Mouse (Mus musculus): ENCODE measurements around the gene Smurf2. TPM values are rescaled to one million over a fixed set of nuclear protein-coding genes. Genes with fewer than 3 reads are reported as not detected.

The Smurf2 gene
- polyA plus RNA-seq, 1 experiment from 2014 or later: 4.8 TPM

DNA sequence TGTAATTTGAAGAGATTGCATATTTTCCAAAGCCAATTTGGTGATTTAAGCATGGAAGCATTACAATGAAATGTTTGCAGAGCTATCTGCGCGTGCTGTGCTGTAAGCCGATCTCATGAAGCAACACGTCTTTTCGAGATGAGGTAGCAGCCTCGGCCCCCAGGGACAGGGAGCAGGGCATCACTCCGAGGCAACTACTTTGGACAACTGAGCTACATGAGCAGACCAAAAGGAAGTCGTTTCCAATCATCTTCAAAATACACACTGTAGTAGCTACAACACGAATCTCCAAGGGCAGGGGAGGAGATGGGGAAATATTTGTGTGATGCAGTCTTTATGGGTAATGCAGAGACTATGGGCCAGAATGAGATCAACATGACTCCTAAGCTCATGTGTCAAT is 9.9 kb upstream of the Smurf2 start:
- no peaks in the 10 kb centered on the region for H3K4me1 ChIP-seq (ENCODE audit: insufficient read depth)
- ATAC-seq (no peak), DNase-seq (no peak)
- no peak overlapping the region for H3K4me2 ChIP-seq (ENCODE audit: low read depth, low read length)
- no peak overlapping the region for H3K9ac ChIP-seq (replicated peaks)
- H3K27me3 ChIP-seq (ENCODE audit: insufficient read depth, low read length): no peaks in the 10 kb centered on the region
- TF ChIP-seq CTCF (IDR thresholded peaks at IDR 0.05; ENCODE audit: low read depth) (no peak), EP300 (IDR thresholded peaks at IDR 0.05; ENCODE audit: low read depth) (no peak)
- H3K9me3 ChIP-seq (ENCODE audit: low read length): no peaks in the 10 kb centered on the region
- no peaks in the 10 kb centered on the region for H3K36me3 ChIP-seq (replicated peaks; ENCODE audit: insufficient read depth, low read length)
- WGBS (ENCODE audit: insufficient replicate concordance): 78% methylated on average over 9 of the region's 9 CpGs
- no peak overlapping the region for H3K4me3 ChIP-seq (ENCODE audit: low read depth, low read length)
- H3K27ac ChIP-seq (ENCODE audit: low read depth): no peak overlapping the region

DNA sequence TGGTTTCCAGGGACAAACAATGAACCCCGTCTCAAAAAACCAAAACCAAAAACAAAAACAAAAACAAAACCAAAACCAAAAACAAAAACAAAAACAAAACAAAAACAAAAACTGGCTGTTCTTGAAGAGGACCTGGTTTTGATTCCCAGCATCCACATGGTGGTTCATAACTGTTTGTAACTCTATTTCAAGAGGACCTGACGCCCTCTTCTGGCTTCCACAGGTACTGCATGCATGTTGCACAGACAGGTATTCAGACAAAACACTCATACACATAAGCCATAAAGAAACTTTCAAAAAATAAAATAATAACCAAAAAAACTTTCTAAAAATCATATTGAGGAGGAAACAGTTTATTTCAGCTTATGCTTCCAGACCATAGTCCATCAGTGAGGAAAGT is 8.4 kb upstream of the Smurf2 start:
- Histone ChIP-seq H3K4me1 (ENCODE audit: insufficient read depth) (no peaks in the 10 kb centered on the region), H3K9me3 (ENCODE audit: low read length) (no peaks in the 10 kb centered on the region), H3K27me3 (ENCODE audit: insufficient read depth, low read length) (no peaks in the 10 kb centered on the region), H3K4me3 (ENCODE audit: low read depth, low read length) (no peak overlapping the region), H3K9ac (replicated peaks) (no peak overlapping the region), H3K4me2 (ENCODE audit: low read depth, low read length) (no peak overlapping the region), H3K36me3 (replicated peaks; ENCODE audit: insufficient read depth, low read length) (no peaks in the 10 kb centered on the region), H3K27ac (ENCODE audit: low read depth) (no peak overlapping the region)
- DNase-seq (no peak), ATAC-seq (no peak)
- TF ChIP-seq CTCF (IDR thresholded peaks at IDR 0.05; ENCODE audit: low read depth): peak; percentile 46
- TF ChIP-seq EP300 (IDR thresholded peaks at IDR 0.05; ENCODE audit: low read depth): no peak
- 61% methylated on average over 2 of the region's 2 CpGs for WGBS (ENCODE audit: insufficient replicate concordance)

DNA sequence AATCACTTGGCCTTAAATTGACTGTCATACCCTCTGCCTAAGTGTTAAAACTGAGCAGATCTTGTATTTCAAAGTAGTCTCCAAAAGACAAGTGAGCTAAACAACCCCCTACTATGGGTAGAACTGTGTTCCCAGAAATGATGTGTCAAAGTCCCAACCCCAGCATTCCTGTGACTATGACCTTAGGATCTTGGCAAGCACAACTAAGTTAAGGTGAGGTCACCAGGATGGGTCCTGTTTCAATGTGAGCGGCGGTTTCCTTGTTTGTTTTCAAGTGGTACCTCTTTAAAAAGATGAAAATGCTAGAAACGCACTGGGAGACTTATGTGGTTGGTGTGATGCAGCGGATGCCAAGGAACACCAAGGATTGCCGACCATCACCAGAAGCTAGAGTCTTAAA is 7.4 kb upstream of the Smurf2 start:
- no peak overlapping the region for H3K4me3 ChIP-seq (ENCODE audit: low read depth, low read length)
- no peak overlapping the region for H3K9ac ChIP-seq (replicated peaks)
- peak overlapping the region; percentile 12; the same call in 1 of the 2 replicates for H3K27ac ChIP-seq (ENCODE audit: low read depth)
- 86% methylated on average over 5 of the region's 5 CpGs for WGBS (ENCODE audit: insufficient replicate concordance)
- H3K9me3 ChIP-seq (ENCODE audit: low read length): no peaks in the 10 kb centered on the region
- no peaks in the 10 kb centered on the region for H3K36me3 ChIP-seq (replicated peaks; ENCODE audit: insufficient read depth, low read length)
- TF ChIP-seq CTCF (IDR thresholded peaks at IDR 0.05; ENCODE audit: low read depth): no peak
- no peak for TF ChIP-seq EP300 (IDR thresholded peaks at IDR 0.05; ENCODE audit: low read depth)
- DNase-seq (no peak), ATAC-seq (peak; percentile 56; the same call in 1 of the 2 replicates)
- H3K4me2 ChIP-seq (ENCODE audit: low read depth, low read length): no peak overlapping the region
- no peaks in the 10 kb centered on the region for H3K27me3 ChIP-seq (ENCODE audit: insufficient read depth, low read length)
- H3K4me1 ChIP-seq (ENCODE audit: insufficient read depth): no peaks in the 10 kb centered on the region

DNA sequence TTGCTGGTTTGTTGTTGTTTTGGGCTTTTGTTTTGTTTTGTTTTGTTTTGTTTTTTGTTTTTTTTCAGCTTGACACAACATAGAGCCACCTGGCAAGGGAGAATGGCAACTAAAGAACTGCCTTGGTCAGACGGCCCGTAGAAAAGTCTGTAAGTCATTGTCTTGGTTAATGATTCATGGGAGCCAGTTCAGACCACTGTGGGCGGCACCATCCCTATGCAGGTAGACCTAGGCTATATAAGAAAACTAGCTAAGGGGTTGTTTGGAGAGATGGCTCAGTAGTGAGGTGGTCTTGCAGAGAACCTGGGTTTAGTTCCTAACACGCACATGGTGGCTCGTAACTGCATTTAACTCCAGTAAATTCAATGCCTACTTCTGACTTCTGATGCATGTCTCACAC is 6.7 kb upstream of the Smurf2 start:
- Histone ChIP-seq H3K36me3 (replicated peaks; ENCODE audit: insufficient read depth, low read length) (no peaks in the 10 kb centered on the region), H3K4me3 (ENCODE audit: low read depth, low read length) (no peak overlapping the region), H3K4me1 (ENCODE audit: insufficient read depth) (no peaks in the 10 kb centered on the region), H3K9ac (replicated peaks) (no peak overlapping the region), H3K9me3 (ENCODE audit: low read length) (no peaks in the 10 kb centered on the region), H3K27ac (ENCODE audit: low read depth) (no peak overlapping the region), H3K4me2 (ENCODE audit: low read depth, low read length) (no peak overlapping the region), H3K27me3 (ENCODE audit: insufficient read depth, low read length) (no peaks in the 10 kb centered on the region)
- TF ChIP-seq CTCF (IDR thresholded peaks at IDR 0.05; ENCODE audit: low read depth) (no peak), EP300 (IDR thresholded peaks at IDR 0.05; ENCODE audit: low read depth) (no peak)
- DNase-seq (no peak), ATAC-seq (no peak)
- 78% methylated on average over 5 of the region's 5 CpGs for WGBS (ENCODE audit: insufficient replicate concordance)

DNA sequence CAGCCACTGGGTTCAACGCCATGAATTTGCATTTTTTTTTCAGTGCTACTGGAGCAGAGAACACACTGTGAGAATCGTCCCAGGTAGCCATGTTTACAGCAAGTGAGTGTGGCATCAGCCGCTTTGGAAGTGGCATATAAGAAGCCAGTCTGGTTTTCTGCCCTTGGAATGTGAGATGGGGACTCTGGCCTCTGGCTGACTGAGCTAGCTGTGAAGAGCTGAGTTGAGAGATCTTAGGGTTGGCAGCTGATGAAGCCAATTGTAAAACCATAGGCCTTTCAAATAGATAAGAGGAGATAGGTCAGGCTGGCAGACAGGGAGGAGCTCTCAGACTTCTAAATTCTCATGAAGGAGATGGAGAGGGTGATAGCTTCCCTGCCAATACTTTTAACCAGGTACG is 6.2 kb upstream of the Smurf2 start:
- Histone ChIP-seq H3K36me3 (replicated peaks; ENCODE audit: insufficient read depth, low read length) (no peaks in the 10 kb centered on the region), H3K27ac (ENCODE audit: low read depth) (no peak overlapping the region), H3K4me1 (ENCODE audit: insufficient read depth) (no peaks in the 10 kb centered on the region), H3K4me3 (ENCODE audit: low read depth, low read length) (no peak overlapping the region), H3K9me3 (ENCODE audit: low read length) (no peaks in the 10 kb centered on the region), H3K4me2 (ENCODE audit: low read depth, low read length) (no peak overlapping the region), H3K9ac (replicated peaks) (no peak overlapping the region), H3K27me3 (ENCODE audit: insufficient read depth, low read length) (no peaks in the 10 kb centered on the region)
- no peak for DNase-seq
- TF ChIP-seq EP300 (IDR thresholded peaks at IDR 0.05; ENCODE audit: low read depth) (no peak), CTCF (IDR thresholded peaks at IDR 0.05; ENCODE audit: low read depth) (no peak)
- no peak for ATAC-seq
- 80% methylated on average over 4 of the region's 4 CpGs for WGBS (ENCODE audit: insufficient replicate concordance)

- TF ChIP-seq CTCF (IDR thresholded peaks at IDR 0.05; ENCODE audit: low read depth) (no peak), EP300 (IDR thresholded peaks at IDR 0.05; ENCODE audit: low read depth) (no peak)
- Histone ChIP-seq H3K27ac (ENCODE audit: low read depth) (peak overlapping the region; percentile 94), H3K4me1 (ENCODE audit: insufficient read depth) (peaks cover 14% of the 10 kb centered on the region), H3K4me3 (ENCODE audit: low read depth, low read length) (peak overlapping the region; percentile 75), H3K27me3 (ENCODE audit: insufficient read depth, low read length) (no peaks in the 10 kb centered on the region), H3K9me3 (ENCODE audit: low read length) (no peaks in the 10 kb centered on the region), H3K9ac (replicated peaks) (peak overlapping the region; percentile 84), H3K4me2 (ENCODE audit: low read depth, low read length) (peak overlapping the region; percentile 86), H3K36me3 (replicated peaks; ENCODE audit: insufficient read depth, low read length) (no peaks in the 10 kb centered on the region)
- 1% methylated on average over 59 of the region's 87 CpGs for WGBS (ENCODE audit: insufficient replicate concordance)
- ATAC-seq (peak; percentile 80), DNase-seq (peak; percentile 52)
These were observed 634 bp downstream of the Smurf2 start for GRCm38 (mm10) chr11:106919612-106920550.
